Mouse (Mus musculus) ES-E14 (cell line): ENCODE results near the gene Irf8.

ENCODE experiments used
- CHD2 ChIP-seq: IDR thresholded peaks from 2 replicates; pipeline ENCODE4 v1.6.1; 2014; ENCODE audit warnings: mild to moderate bottlenecking, low read depth, low read length, inconsistent platforms
- ZC3H11A ChIP-seq: IDR thresholded peaks from 2 replicates; pipeline ENCODE4 v1.6.1; 2012; ENCODE audit warnings: low read depth, mild to moderate bottlenecking, inconsistent platforms, low read length, borderline replicate concordance
- ZNF384 ChIP-seq: IDR thresholded peaks from 2 replicates; pipeline ENCODE4 v1.6.1; 2012; ENCODE audit warnings: low read depth, low read length, inconsistent platforms

DNA sequence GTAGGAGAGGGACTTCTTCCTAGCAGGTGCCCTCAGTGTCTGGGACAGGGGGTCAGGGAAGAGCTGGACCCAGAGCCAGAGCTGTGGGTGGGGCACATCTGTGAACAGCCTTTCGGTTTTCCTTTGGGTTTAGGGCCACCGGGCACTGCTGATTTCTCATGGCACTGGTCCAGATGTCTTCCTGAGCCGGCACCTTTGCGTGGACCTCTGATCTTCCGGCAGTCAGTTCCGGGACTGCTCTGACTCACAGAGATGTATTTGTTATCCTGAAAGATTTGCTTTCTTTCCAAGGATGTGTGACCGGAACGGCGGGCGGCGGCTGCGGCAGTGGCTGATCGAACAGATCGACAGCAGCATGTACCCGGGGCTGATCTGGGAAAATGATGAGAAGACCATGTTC, 3.4 kb downstream of the Irf8 start:
- no peak for TF ChIP-seq CHD2
- no peak for TF ChIP-seq ZC3H11A
- TF ChIP-seq ZNF384 = no peak
